Mouse (Mus musculus): ENCODE data around the gene Fbxl16.
"Not testable (repeated sequence)": the region's sequence is repeated elsewhere in the genome, so short reads cannot be mapped to it uniquely, and the experiment has no call there.

Fbxl16 gene

GRCm38 (mm10) chr17:25796211-25796771 is 12.6 kb upstream of the Fbxl16 start:
- peak; percentile 59 for DNase-seq

- DNase-seq: peak; percentile 97
These were observed 11.9 kb upstream of the Fbxl16 start, which contains the start of gene Metrn for GRCm38 (mm10) chr17:25796951-25797369. Gene Metrn (minus strand): TSS chr17:25797136.

DNA sequence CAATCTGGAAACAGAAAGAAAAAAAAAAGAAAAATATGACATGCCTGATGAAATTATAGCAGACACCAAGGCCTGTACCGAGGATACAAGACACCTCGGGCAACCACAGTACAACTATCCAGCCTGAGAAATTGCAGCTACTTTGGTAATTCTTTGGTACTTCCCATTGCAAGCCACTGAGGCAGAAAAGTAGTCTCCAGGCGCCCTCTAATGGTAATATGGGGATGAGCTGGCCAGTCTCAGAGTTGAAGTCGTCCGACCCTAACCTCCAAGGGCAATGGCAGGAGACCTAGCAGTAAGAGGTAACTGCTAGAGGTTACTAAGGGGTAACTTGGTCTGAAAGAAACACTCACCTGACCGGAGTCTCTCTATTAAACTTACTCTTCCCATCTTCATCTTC is 7.9 kb upstream of the Fbxl16 start:
- peak; percentile 73 for DNase-seq

GRCm38 (mm10) chr17:25802825-25803517 is 5.9 kb upstream of the Fbxl16 start:
- DNase-seq: no peak

DNA sequence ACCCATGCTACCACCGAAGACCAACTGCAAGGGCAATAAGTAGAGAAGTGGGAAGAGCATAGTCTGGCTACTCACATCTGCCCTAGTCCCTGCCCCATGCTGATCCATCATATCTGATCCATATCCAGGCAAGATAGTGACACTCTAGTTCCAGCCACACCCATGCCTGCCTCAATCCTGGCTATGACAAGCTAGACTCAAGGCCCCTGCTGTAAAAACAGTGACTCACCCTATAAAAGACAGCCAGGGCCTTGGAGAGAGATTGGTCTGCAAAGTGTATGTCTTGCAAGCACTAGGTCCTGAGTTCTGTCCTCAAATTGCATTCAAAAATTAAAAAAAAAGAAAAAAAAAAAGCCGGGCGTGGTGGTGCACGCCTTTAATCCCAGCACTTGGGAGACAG is 2.4 kb upstream of the Fbxl16 start:
- no peak for DNase-seq

DNA sequence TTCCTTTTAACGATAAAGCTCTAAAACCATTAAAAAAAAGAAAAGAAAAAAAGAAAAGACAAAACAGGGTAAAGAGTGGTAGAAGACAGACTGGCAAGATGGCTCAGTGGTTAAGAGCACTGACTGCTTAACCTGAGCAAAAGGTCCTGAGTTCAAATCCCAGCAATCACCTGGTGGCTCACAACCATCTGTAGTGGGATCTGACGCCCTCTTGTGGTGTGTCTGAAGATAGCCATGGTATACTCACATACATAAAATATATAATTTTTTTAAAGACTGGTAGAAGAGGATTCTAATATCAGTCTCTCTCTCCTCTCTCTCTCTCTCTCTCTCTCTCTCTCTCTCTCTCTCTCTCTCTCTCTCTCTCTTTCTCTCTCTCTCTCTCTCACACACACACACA is 1.4 kb upstream of the Fbxl16 start:
- not testable (repeated sequence) for DNase-seq

- DNase-seq: no peak
These were observed 857 bp upstream of the Fbxl16 start for GRCm38 (mm10) chr17:25808028-25808427.

- no peak for DNase-seq
These were observed 888 bp downstream of the Fbxl16 start for GRCm38 (mm10) chr17:25809606-25810340.

GRCm38 (mm10) chr17:25810890-25811289 is 2.0 kb downstream of the Fbxl16 start:
- DNase-seq: no peak

GRCm38 (mm10) chr17:25813471-25813870 is 4.6 kb downstream of the Fbxl16 start:
- peak; percentile 93 for DNase-seq

DNA sequence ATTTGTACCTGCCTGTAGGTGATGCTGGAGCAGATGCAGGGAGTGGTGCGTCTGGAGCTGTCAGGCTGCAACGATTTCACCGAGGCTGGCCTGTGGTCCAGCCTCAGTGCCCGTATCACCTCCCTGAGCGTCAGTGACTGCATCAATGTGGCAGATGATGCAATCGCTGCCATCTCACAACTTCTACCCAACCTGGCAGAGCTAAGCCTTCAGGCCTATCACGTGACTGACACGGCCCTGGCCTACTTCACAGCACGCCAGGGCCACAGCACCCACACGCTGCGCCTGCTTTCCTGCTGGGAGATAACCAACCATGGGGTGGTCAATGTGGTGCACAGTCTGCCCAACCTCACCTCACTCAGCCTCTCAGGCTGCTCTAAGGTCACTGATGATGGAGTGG is 8.8 kb downstream of the Fbxl16 start:
- DNase-seq: no peak

- DNase-seq: no peak
These were observed 10.2 kb downstream of the Fbxl16 start for GRCm38 (mm10) chr17:25818851-25819780.

GRCm38 (mm10) chr17:25823452-25823851 is 14.6 kb downstream of the Fbxl16 start, which contains the start of gene Wdr24:
Gene Wdr24 (plus strand): TSS chr17:25823627.
- peak; percentile 78 for DNase-seq

DNA sequence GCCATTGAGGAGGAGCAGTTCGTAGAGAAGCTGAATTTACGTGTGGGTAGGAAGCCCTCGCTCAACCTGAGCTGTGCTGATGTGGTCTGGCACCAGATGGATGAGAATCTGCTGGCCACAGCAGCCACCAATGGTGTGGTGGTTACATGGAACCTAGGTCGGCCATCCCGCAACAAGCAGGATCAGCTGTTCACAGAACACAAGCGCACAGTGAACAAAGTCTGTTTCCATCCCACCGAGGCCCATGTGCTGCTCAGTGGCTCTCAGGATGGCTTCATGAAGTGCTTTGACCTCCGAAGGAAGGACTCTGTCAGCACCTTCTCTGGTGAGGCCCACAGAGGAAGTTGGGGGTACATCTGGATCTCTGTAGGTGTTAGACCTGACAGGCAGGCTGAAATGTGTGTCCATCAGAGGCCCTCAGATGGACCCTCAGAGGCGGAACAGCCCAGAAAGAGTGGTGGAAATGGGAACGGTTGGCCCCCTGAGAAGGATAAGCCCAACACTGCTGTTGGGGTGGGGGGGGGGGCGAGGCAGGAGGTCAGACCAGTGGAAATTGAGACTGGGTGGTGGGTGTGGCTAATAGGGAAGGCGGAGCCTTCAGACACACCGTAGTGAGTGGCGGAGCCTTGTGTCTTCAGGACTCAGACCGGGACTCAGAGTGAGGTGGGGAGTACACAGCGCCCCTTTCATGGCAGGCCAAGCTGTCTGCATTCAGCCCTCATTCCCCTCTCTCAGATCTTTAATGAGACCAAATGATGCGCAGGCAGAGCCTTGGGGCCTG is 15.7 kb downstream of the Fbxl16 start:
- no peak for DNase-seq

DNA sequence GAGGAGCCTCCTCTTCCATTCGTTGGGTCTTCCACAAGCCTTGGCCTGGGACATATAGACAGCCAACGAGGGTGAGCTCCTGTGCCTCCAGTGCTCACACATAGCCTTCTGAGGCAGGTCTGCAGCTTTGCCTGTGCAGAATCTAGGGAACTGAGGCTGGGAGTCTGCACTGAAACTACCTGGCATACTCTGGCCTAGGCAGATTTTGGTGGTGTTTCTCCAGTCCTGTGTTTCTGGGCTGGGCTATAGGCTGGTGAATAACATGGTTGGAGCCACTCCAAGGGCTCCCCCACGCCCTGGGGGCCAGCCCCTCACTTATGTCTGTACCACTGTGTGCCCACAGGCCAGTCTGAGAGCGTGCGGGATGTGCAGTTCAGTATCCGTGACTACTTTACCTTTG is 16.4 kb downstream of the Fbxl16 start:
- DNase-seq: no peak

DNA sequence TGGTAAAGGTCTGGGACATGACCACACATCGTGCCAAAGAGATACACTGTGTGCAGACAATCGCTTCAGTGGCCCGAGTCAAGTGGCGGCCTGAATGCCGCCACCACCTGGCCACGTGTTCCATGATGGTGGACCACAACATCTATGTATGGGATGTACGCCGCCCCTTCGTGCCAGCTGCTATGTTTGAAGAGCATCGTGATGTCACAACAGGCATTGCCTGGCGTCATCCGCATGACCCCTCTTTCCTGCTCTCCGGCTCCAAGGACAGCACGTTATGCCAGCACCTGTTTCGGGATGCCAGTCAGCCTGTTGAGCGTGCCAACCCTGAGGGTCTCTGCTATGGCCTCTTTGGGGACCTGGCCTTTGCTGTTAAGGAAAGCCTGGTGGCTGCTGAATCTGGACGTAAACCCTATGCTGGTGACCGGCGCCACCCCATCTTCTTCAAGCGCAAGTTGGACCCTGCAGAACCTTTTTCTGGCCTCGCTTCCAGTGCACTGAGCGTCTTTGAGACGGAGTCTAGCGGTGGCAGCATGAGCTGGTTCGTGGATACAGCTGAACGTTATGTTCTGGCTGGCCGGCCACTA is 17.2 kb downstream of the Fbxl16 start:
- no peak for DNase-seq

DNA sequence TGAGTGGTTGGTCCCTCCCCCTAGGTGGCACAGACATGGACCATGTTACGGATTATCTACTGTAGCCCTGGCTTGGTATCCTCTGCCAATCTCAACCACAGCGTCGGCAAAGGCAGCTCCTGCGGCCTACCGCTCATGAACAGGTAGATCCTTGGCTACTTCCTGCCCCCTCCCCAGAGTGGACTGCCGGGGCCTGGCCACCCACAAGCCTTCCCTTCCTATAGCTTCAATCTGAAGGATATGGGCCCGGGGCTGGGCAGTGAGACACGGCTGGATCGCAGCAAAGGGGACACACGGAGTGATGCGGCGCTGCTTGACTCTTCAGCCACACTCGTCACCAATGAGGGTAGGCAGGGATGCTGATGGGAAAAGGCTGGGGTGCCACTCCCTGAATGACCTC is 18.1 kb downstream of the Fbxl16 start:
- DNase-seq: no peak

DNA sequence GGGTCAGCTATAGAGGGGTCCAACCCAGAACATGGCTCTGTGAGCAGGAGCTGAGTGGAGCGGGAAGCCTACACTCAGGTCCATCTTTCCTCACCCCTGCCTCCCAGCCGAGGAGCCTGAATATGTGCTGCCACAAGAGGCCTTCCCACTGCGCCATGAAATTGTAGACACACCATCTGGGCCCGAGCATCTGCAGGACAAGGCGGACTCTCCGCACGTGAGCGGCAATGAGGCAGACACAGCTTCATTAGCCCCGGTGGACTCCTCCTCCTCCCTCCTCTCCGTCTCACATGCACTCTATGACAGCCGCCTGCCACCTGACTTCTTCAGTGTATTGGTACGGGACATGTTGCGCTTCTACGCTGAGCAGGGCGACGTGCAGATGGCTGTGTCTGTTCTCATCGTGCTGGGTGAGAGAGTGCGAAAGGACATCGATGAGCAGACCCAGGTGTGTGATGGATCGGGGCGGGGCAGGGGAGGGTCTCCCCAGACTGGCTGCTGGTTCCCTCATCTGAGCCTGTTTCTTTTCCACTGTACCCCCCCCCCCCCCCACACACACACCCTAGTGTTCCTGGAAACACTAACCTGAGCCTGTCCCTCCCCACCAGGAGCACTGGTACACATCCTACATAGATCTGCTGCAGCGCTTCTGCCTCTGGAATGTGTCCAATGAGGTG is 18.8 kb downstream of the Fbxl16 start:
- DNase-seq: no peak

DNA sequence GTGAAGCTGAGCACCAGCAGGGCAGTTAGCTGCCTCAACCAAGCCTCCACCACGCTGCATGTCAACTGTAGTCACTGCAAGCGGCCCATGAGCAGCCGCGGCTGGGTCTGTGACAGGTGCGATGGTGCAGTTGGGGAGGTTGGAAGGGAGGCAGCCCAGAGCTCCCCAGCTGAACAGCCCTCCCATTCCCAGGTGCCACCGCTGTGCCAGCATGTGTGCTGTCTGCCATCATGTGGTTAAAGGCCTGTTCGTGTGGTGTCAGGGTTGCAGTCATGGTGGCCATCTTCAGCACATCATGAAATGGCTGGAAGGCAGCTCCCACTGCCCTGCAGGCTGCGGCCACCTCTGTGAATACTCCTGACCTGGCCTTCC is 19.3 kb downstream of the Fbxl16 start:
- DNase-seq: no peak

DNA sequence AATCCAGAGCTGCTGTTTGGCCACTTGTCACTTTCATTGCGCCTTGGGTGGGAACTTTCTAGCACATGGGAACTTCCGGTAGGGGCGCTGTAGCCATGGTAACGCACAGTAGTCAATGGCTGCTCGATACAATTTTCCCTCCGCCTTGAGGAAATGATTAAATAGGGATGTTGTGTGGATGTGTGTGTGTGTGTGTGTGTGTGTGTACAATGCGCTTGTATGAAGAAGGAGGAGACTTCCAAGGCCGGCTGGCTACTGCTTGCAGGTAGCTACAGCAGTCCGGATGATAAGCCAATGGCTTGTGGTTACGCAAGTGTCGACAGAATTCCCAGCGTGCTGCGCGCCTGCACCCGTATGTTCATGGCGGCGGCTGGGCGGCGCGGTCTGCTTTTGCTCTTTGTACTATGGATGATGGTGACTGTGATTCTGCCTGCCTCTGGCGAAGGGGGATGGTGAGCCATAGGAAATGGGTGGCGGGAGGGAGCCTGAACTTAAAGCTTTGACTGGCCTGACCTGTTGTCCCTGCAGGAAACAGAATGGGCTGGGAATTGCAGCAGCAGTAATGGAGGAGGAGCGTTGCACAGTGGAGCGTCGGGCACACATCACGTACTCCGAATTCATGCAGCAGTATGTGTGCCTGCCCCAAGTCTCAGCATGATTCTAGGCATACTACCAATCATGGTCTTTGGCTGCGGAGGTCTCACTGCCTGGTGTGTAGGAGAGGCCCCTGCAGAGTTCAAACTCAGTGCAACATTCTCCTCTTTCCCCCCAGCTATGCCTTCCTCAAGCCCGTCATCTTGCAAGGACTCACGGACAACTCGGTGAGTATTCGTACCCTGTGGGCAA is 20.1 kb downstream of the Fbxl16 start, which contains the start of gene Jmjd8:
TSS of gene Jmjd8 (plus strand) at position 156 of the 846 bp plus-strand sequence.
- DNase-seq: peak; percentile 83

Measured in thymus, postnatal 4 days (tissue).